Mouse (Mus musculus) left cerebral cortex, adult 2 months (tissue): ENCODE data around the gene Il4. TPM values are rescaled to one million over a fixed set of nuclear protein-coding genes. Genes with fewer than 3 reads are reported as not detected.

Experiments used
- DNase-seq, 2 experiments: peaks; one replicate each; pipeline ENCODE4 v3.0.0; 2021 to 2022; ENCODE audit warnings: low spot score in 2 of 2, mixed read lengths in 1 of 2; ENCODE audit errors: extremely low spot score in 1 of 2
- H3K27ac ChIP-seq: fragments of 200-600 bp; 2 replicates; pipeline ENCODE4 v1.8.1; 2022
- H3K4me3 ChIP-seq: fragments of 200-600 bp; 2 replicates; pipeline ENCODE4 v1.8.1; 2022
- CTCF ChIP-seq: fragments of 200-600 bp; IDR thresholded peaks from 2 replicates; pipeline ENCODE4 v1.8.1; 2022; ENCODE audit warnings: antibody characterized with exemption, mild to moderate bottlenecking, moderate library complexity
- intact Hi-C: fragments of 180-260 bp; cut with DNase I; formaldehyde crosslinking; loops from one replicate; pipeline ENCODE4 v1.15.1; 2025
- total RNA-seq, 2 experiments: library from RNA; stranded (reverse); gene quantifications; 2 replicates each; pipeline ENCODE4 v1.2.3; 2021

Il4 gene
- total RNA-seq, 2 experiments from 2014 or later, result not detected

DNA sequence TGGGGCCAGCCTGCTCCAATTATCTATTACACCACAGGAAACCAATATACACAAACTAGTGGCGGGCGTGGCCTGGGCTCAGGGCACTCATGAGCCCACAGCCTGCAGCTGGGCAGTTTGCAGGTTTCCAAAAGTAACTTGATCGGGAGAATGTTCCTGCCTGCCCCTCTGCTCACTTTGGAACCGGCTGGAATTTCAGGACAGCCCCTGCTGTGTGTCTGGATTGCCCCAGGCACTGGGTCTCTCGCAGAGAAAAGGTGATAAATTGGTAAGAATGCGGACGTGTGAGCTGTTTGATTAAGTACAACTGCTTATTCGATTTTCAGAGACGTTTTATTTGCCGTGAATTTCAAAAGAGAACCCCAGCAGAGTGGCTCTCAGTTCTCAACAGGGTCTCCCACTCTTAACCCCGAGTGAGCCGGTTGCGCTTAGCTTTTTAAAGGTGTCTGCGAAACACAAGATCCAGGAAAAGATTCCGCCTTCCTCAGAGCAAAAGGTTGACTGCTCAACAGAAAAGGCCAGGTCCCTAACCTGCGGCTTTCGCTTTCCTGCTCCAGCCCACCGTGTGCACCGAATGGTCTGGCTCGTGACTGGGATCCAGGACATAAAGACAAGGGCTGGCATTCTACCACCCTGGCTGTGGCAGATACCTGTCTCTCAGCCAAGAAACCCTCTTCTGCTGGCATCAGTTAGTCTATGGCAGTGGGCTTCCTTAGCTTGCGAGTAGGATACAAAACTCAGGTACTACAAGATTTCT is 18.8 kb upstream of the Il4 start:
- intact Hi-C loops, result no loop called here

DNA sequence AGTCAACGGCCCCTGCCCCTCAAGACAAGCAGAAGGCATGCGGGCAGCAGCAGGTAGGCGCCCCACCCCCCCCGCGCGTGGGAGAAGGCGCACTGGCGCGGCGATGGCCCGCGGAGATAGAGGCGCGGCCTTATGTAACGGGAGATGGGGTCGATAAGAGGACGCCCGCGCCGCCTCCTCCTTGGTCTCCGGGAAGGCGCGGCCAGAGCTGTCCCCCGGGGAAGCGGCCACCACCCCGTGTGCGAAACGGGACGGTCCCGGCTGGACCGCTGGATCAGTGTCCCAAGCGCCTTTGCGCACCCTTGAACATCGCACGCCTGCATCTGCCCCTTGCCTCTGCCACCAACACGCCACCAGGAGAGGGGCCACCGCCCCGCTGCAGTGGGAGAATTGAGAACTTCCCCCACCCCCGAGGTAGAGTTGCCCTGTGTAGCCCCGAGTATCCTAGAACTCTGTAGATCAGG is 17.7 kb upstream of the Il4 start:
- no peak for TF ChIP-seq CTCF
- DNase-seq, result peak; percentile 47 to 52
- intact Hi-C loops, result no loop called here
- no peak overlapping the region; the same call in 1 of the 2 replicates for H3K27ac ChIP-seq
- peak overlapping the region; percentile 46 for H3K4me3 ChIP-seq

More for the DNA sequence above, 18.8 kb upstream of the Il4 start:
- no peak for TF ChIP-seq CTCF
- DNase-seq, result no peak
- Histone ChIP-seq H3K27ac (no peak overlapping the region), H3K4me3 (no peak overlapping the region)

DNA sequence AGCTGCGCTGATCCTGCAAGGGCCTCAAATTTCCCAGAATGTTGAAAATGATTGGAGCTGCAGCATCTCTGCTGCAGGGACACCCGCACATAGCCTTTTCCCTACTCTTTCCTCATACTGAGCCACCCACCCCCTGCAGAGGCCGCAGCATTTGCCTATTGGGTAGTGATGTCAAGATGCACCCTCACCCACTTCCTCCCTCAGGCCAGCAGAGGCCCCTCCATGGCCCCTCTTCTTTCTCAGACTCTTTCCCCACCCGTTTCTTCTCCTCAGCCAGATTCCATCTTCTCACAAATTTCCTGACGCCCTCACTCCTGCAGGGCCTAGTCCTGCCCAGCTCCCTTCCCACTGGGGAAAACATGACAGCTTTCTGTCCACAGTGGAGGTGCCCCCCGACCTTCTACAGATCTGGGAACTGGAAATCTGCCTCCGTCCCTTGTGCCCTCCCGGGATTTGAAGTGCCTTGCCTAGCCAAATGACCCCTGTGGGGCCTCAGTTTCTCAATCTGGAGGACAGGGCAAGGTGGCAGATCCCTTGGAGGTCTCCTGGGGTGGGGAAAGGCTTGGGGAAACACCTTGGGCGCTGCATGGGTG is 17.2 kb upstream of the Il4 start:
- intact Hi-C loops, result no loop called here
- no peak for TF ChIP-seq CTCF
- Histone ChIP-seq H3K4me3 (peak overlapping the region; percentile 46; the same call in 1 of the 2 replicates), H3K27ac (no peak overlapping the region; the same call in 1 of the 2 replicates)
- no peak for DNase-seq

DNA sequence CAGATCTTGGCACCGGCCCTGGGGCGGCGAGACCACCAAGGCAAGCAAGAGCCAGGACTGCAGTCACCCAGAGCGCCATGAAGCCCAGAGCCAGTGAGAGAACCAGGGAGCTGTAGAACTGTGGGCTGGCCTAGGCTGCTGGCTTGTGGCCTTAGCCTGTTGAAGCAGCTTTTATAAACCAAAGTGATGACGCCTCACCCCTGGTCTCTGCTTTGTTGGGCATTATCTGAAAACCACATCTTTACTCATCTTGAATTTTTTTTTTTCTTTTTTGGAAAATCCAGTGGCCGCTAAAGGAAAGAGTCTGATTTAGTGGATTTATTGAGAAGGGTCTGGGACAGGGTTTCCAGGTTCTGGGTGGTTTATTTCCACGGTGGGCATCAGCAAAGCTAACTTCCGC is 16.1 kb upstream of the Il4 start, which contains the start of gene Il13:
Gene Il13 (minus strand): TSS at position 147 of the 400 bp plus-strand sequence.
- TF ChIP-seq CTCF, result no peak
- intact Hi-C loops, result no loop called here

DNA sequence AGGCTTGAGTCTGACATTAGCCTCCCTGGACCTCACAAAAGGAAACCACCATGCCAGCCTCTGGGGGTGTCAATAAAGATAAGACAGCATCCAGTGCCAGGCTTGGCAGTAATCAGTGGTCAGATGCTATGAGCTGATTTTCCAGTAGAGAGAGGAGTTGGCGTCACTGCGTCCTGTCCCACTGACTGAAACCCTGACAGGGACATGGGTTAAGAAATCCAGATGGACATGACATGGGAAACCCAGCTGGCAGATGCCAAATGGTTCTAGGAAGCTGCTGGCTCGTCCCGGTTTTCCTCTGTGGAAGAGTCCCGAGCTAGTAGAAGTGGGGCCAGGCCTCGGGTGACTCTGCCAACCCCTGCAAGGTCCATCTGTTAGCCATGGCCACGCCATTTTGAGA is 15.2 kb upstream of the Il4 start:
- DNase-seq, result no peak
- TF ChIP-seq CTCF, result no peak
- Histone ChIP-seq H3K27ac (no peak overlapping the region), H3K4me3 (no peak overlapping the region)
- intact Hi-C loops, result no loop called here

More for the DNA sequence above, 16.1 kb upstream of the Il4 start, which contains the start of gene Il13:
- H3K4me3 ChIP-seq, result no peak within 1 kb of the TSS
- no peak for DNase-seq
- no peak within 1 kb of the TSS for H3K27ac ChIP-seq

DNA sequence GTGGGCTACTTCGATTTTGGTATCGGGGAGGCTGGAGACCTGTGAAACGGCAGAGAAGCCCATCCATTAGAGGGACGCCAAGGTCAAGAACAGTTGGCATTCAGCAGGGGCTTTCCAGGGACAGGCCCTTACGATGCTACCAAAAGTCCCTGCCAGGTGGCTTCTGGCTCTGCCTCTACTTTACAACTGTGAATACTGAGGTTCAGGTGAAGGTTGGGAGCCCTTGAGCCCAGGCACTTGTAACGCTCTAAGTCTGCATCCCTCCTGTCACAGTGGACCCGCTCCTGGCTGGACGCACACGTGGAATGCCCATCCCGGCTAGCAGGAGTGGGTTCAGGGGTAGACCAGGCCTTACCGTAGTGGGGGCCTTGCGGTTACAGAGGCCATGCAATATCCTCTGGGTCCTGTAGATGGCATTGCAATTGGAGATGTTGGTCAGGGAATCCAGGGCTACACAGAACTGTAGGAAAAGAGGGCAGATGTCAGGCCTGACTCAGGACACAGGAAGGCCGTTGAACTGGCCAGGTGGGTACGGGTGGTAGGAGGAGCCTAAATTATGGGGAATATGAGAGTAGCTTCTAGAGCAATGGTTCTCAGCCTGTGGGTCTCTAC is 13.8 kb upstream of the Il4 start:
- Histone ChIP-seq H3K27ac (no peak overlapping the region), H3K4me3 (no peak overlapping the region)
- no peak for DNase-seq
- TF ChIP-seq CTCF, result peak; percentile 58
- intact Hi-C loops, result no loop called here

DNA sequence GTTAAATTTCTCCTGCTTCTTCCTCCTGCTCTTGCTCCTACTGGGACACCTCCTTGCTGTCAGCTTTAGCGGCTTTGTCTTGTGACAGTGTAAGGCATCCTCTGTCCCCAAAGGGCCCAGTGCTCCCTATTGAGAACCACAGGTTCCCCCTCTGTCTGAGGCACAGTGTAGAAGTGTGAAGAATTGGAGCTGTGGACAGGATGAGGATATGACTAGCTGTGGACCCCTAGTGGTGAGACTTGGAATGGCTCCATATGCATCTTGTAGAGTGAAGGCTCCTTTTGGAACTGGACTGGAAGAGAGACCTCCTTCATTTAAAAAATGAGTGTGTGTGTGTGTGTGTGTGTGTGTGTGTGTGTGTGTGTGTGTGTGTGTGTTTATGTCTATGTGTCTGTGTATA is 9.4 kb upstream of the Il4 start:
- peak; percentile 73 to 76 for DNase-seq
- intact Hi-C loops, result loop anchor here (1.0 to 5.0 kb wide), 2 partner anchors 41 to 158 kb away; partner anchors contain the start of gene Gm9837
- TF ChIP-seq CTCF, result peak; percentile 70
- Histone ChIP-seq H3K27ac (no peak overlapping the region), H3K4me3 (no peak overlapping the region)

DNA sequence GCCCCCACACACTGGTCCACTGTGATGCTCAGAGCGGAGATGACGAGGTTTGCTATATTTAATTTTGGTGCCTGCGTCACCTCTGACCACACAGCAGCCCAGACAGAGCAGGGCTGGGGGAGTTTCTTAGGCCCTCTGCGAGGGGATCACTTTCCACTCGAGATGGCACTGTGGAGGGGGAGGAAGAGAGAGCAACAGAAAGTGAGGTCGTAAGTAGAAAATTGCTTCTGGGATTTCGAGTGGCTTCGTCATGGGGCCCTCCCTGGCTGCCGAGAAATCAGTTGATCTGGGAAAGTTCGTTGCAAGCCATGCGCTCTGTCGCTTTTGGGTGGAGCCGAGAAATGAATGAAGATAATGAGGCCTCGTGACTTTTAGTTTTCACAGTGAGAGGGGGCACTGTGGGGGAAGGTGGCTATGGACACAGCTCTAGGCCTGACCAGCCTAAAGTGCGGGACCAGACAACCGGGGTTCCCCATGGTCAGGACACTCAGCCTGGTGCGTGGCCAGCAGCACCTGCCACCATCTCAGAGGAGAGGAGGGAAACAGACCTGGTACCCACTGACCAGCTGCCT is 8.4 kb upstream of the Il4 start:
- DNase-seq, result no peak
- intact Hi-C loops, result loop anchor here (5.0 kb wide), 1 partner anchor 40 kb away; no protein-coding TSS in a partner anchor
- Histone ChIP-seq H3K4me3 (no peak overlapping the region), H3K27ac (no peak overlapping the region)
- no peak for TF ChIP-seq CTCF

DNA sequence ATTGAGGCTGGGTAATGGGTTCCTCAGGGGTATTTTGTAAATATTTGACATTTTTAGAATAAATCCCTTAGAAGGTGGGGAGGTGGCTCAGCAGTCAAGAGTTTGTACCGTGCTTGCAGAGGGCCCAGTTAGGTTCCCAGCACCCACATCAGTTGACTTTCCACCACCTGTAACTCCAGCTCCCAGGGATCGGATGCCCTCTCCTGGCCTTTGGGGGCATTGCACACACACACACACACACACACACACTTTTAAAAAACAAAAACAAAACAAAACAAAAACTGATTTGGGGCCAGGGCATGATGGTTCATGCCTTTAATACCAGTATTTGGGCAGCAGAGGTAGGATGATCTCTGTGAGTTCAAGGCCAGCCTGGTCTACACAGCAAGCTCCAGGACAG is 5.7 kb upstream of the Il4 start:
- H3K27ac ChIP-seq, result no peak overlapping the region
- no peak for DNase-seq
- no peak; the same call in 1 of the 2 replicates for TF ChIP-seq CTCF
- no peak overlapping the region for H3K4me3 ChIP-seq
- intact Hi-C loops, result no loop called here

DNA sequence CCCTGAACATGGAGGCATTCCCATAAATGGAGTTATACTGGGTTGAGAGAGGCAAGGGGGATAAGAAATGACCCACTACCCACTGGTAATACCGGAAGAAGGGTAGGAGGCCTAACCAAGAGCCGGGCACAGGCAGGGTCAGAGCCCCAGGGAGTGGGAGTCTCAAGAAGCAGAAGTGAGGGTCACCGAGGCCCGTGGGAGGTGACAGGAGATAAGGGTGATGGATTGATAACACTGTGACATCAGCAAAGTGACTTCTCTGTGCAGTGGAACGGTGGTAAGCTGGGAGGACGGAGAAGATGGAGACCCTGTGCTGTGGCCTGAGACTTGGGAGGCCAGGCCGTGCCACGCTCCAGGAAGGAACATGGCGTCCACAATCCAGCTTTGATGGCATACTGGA is 5.1 kb upstream of the Il4 start:
- H3K27ac ChIP-seq, result no peak overlapping the region
- no peak overlapping the region for H3K4me3 ChIP-seq
- no peak for DNase-seq
- no peak for TF ChIP-seq CTCF
- intact Hi-C loops, result no loop called here

DNA sequence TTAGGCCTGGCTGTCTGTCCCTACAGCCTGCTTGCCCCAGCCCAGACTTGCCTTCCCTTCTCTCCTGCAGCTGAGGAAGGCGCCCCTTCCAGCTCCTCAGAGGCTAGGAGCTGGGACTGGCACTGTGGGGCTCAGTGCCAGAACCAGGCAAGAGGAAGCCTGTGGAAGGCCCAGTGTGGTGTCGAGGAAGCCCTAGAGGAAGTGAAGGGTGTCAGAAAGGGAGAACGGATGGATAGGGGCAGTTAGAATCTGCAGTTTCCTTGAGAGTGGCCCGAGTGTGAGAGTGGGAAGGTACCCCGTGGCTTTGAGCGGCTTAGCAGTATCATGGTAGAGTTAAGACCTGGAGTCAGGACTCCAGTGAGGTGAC is 4.0 kb upstream of the Il4 start:
- H3K4me3 ChIP-seq, result no peak overlapping the region
- intact Hi-C loops, result no loop called here
- no peak for DNase-seq
- no peak for TF ChIP-seq CTCF
- H3K27ac ChIP-seq, result no peak overlapping the region
